ENCODE assay signal across 13 mouse cellular contexts in the genomic region with DNA sequence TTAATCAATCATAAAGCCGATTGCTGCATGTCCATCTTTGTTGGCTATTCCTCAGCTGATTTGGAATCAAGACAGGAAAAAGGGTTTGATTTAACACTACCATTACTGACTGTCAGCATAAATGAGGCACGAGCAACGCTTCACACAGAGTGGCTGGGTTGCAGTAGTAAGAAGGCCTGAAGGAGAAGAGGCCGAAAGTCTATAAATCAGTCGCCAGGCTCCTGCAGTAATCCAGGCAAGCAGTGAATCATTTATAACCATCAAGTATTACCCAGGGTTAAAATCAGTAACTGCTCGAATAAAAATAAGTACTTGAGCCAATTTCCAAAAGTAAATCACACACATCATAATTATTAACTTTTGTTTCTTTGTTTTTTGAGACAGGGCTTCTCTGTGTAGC.
"Had no signal": no experiment of that assay in that cellular context is flagged by ENCODE, and none has a peak within 500 bp of the region (broad histone marks: within the 10 kb centered on the region; RNA-seq: fewer than 3 reads in every experiment).

No protein-coding gene starts in this region.

- H3K27me3 ChIP-seq: intestine, embryonic 15.5 days; liver, embryonic 13.5 days; megakaryocyte, embryonic 14.5 days; midbrain, embryonic 15.5 days; neural tube, embryonic 12.5 days had no signal

- H3K27ac ChIP-seq: intestine, embryonic 15.5 days; left cerebral cortex, adult 2 months; limb, embryonic 10.5 days; liver, embryonic 13.5 days; macrophage; midbrain, embryonic 15.5 days; neural tube, embryonic 12.5 days; stomach, postnatal 0 days had no signal

- ATAC-seq: intestine, embryonic 15.5 days; liver, postnatal 0 days; lung, postnatal 0 days; midbrain, embryonic 15.5 days had no signal

- H3K9me3 ChIP-seq: intestine, embryonic 15.5 days; limb, embryonic 10.5 days; liver, embryonic 13.5 days; megakaryocyte, embryonic 14.5 days; midbrain, embryonic 15.5 days; neural tube, embryonic 12.5 days had no signal

- DNase-seq: liver, embryonic 13.5 days; liver, postnatal 0 days; thymus, postnatal 4 days had no signal

- H3K4me3 ChIP-seq: intestine, embryonic 15.5 days; left cerebral cortex, adult 2 months; limb, embryonic 10.5 days; liver, embryonic 13.5 days; megakaryocyte, embryonic 14.5 days; midbrain, embryonic 15.5 days; neural tube, embryonic 12.5 days had no signal

- H3K9ac ChIP-seq: intestine, embryonic 15.5 days; liver, embryonic 13.5 days; liver, postnatal 0 days; midbrain, embryonic 15.5 days; neural tube, embryonic 12.5 days had no signal

- H3K4me1 ChIP-seq: intestine, embryonic 15.5 days; limb, embryonic 10.5 days; liver, embryonic 13.5 days; midbrain, embryonic 15.5 days; neural tube, embryonic 12.5 days had no signal

- H3K36me3 ChIP-seq: midbrain, embryonic 15.5 days had no signal

- H3K4me2 ChIP-seq: intestine, embryonic 15.5 days; liver, embryonic 13.5 days; midbrain, embryonic 11.5 days; midbrain, embryonic 15.5 days; neural tube, embryonic 12.5 days had no signal
